In genomic region chr11:54219903-54220740, GRCm38 (mm10) we compare ENCODE assay signal across 28 mouse cellular contexts. TPM values are rescaled to one million over a fixed set of nuclear protein-coding genes. Genes with fewer than 3 reads are reported as not detected.
DNase-seq lines count a peak whose midpoint lies in the region; ATAC-seq and TF ChIP-seq lines count a peak whose summit lies in the region.
"Had no signal": no experiment of that assay in that cellular context is flagged by ENCODE, and none has a peak within 500 bp of the region (broad histone marks: within the 10 kb centered on the region; RNA-seq: fewer than 3 reads in every experiment).

No protein-coding gene starts in this region.

- H3K4me2 ChIP-seq in lung, embryonic 14.5 days, result no peak overlapping the region
- H3K4me2 ChIP-seq in CH12.LX (ENCODE audit: insufficient read depth, low read depth, poor library complexity, severe bottlenecking), result peak overlapping the region; percentile 7; the same call in 1 of the 2 replicates
- H3K4me2 ChIP-seq: embryonic facial prominence, embryonic 12.5 days; forebrain, embryonic 13.5 days; forebrain, embryonic 15.5 days had no signal

- TF ChIP-seq EP300 in CH12.LX (IDR thresholded peaks at IDR 0.05; ENCODE audit: low read length), result peak; percentile 47

- H3K9me3 ChIP-seq in lung, embryonic 14.5 days (ENCODE audit: low read depth, low read length), result no peaks in the 10 kb centered on the region
- no peaks in the 10 kb centered on the region for H3K9me3 ChIP-seq in CH12.LX (replicated peaks; ENCODE audit: low read length)
- H3K9me3 ChIP-seq: embryonic facial prominence, embryonic 10.5 days; embryonic facial prominence, embryonic 12.5 days; forebrain, embryonic 13.5 days; forebrain, embryonic 15.5 days; G1E had no signal

- no peak for TF ChIP-seq POLR2A in lung, adult 2 months (IDR thresholded peaks at IDR 0.05; ENCODE audit: borderline replicate concordance, extremely low read depth, low read depth, low read length)
- TF ChIP-seq POLR2A in CH12.LX (IDR thresholded peaks at IDR 0.05; ENCODE audit: low read depth, low read length), result no peak

- no peak overlapping the region for H3K9ac ChIP-seq in lung, embryonic 14.5 days
- H3K9ac ChIP-seq in CH12.LX (ENCODE audit: insufficient read depth, low read depth), result peak overlapping the region; percentile 2; the same call in 1 of the 2 replicates
- H3K9ac ChIP-seq: embryonic facial prominence, embryonic 12.5 days; forebrain, embryonic 13.5 days; forebrain, embryonic 15.5 days; forebrain, postnatal 0 days had no signal

- H3K4me3 ChIP-seq in lung, embryonic 14.5 days (ENCODE audit: low read depth, low read length), result no peak overlapping the region
- no peak overlapping the region for H3K4me3 ChIP-seq in lung, adult 2 months (replicated peaks; ENCODE audit: extremely low read depth, low read depth, low read length)
- no peak overlapping the region for H3K4me3 ChIP-seq in CH12.LX (replicated peaks in 1 of 3; ENCODE audit: low read depth in 2 of 3, low read length in 2 of 3, poor library complexity in 1 of 3)
- H3K4me3 ChIP-seq: embryonic facial prominence, embryonic 10.5 days; embryonic facial prominence, embryonic 12.5 days; forebrain, embryonic 13.5 days; forebrain, embryonic 15.5 days had no signal

- 23% methylated on average over 6 of the region's 6 CpGs for WGBS in lung, embryonic 14.5 days
- 43% methylated on average over 6 of the region's 6 CpGs for WGBS in lung, adult 2 months

- no peak overlapping the region for H3K27ac ChIP-seq in lung, embryonic 14.5 days (ENCODE audit: low read depth)
- H3K27ac ChIP-seq in CH12.LX (ENCODE audit: insufficient read depth, low read depth), result peak overlapping the region; percentile 54; the same call in 1 of the 2 replicates
- H3K27ac ChIP-seq: embryonic facial prominence, embryonic 10.5 days; embryonic facial prominence, embryonic 12.5 days; forebrain, embryonic 13.5 days; forebrain, embryonic 15.5 days had no signal

- TF ChIP-seq RAD21 in CH12.LX (IDR thresholded peaks at IDR 0.05; ENCODE audit: low read depth, low read length), result no peak

- dilution Hi-C loops in CH12.LX (cut with MboI; ENCODE audit: extremely low pct_ligation_motif_present, extremely low pct_unique_long_range_greater_than_20kb, low sequenced_read_pairs), result no loop called here

- no peaks in the 10 kb centered on the region for H3K36me3 ChIP-seq in lung, embryonic 14.5 days (ENCODE audit: insufficient read depth)
- no peaks in the 10 kb centered on the region for H3K36me3 ChIP-seq in CH12.LX (replicated peaks in 1 of 2; ENCODE audit: control insufficient read depth in 1 of 2, insufficient read depth in 1 of 2, low read length in 1 of 2)
- H3K36me3 ChIP-seq: embryonic facial prominence, embryonic 10.5 days; embryonic facial prominence, embryonic 12.5 days; forebrain, embryonic 15.5 days; G1E had no signal

- DNase-seq in lung, embryonic 14.5 days, result peak; percentile 15
- DNase-seq in lung, adult 2 months, result no peak
- peak; percentile 62 for DNase-seq in CH12.LX (ENCODE audit: extremely low read depth)
- peak; percentile 26 to 46 for DNase-seq in natural killer cell, adult 2 months (ENCODE audit: low spot score in 2 of 2)
- DNase-seq in cerebellum, postnatal 4 days (ENCODE audit: low spot score in 2 of 2), result no peak
- DNase-seq in urinary bladder, postnatal 10 days (ENCODE audit: low spot score), result no peak
- DNase-seq: adrenal gland, adult 8-10 months; adrenal gland, postnatal 14 days; adrenal gland, postnatal 36 days; cerebellum, adult 11-12 months; cerebellum, adult 2 months; cerebellum, adult 9-10 months; cerebellum, postnatal 10 days; cerebellum, postnatal 25 days; forebrain, postnatal 0 days had no signal

- no peaks in the 10 kb centered on the region for H3K4me1 ChIP-seq in lung, embryonic 14.5 days (ENCODE audit: insufficient read depth)
- no peaks in the 10 kb centered on the region for H3K4me1 ChIP-seq in lung, adult 2 months (ENCODE audit: control insufficient read depth, insufficient read depth, low read length)
- peaks cover 87 to 99% of the 10 kb centered on the region in 2 experiments for H3K4me1 ChIP-seq in CH12.LX (ENCODE audit: control insufficient read depth in 1 of 2, insufficient read depth in 2 of 2)
- H3K4me1 ChIP-seq: embryonic facial prominence, embryonic 10.5 days; embryonic facial prominence, embryonic 12.5 days; forebrain, embryonic 13.5 days; forebrain, embryonic 15.5 days had no signal

- ATAC-seq in lung, embryonic 14.5 days (ENCODE audit: insufficient read depth), result peak; percentile 21; the same call in 1 of the 2 replicates
- peak; percentile 31; the same call in 1 of the 2 replicates for ATAC-seq in megakaryocyte, adult 5-6 weeks (ENCODE audit: poor library complexity, severe bottlenecking)
- ATAC-seq: activated CD4-positive, CD25-positive, alpha-beta regulatory T cell, adult 4 months; forebrain, embryonic 13.5 days; forebrain, embryonic 15.5 days; forebrain, postnatal 0 days; Patski had no signal

- H3K79me2 ChIP-seq in CH12.LX (replicated peaks; ENCODE audit: control insufficient read depth, extremely low read depth, insufficient read depth, poor library complexity, severe bottlenecking), result no peaks in the 10 kb centered on the region

- H3K27me3 ChIP-seq in lung, embryonic 14.5 days (ENCODE audit: insufficient read depth, low read length), result no peaks in the 10 kb centered on the region
- H3K27me3 ChIP-seq in CH12.LX (replicated peaks), result no peaks in the 10 kb centered on the region
- H3K27me3 ChIP-seq: embryonic facial prominence, embryonic 12.5 days; forebrain, embryonic 13.5 days; forebrain, embryonic 15.5 days; Patski had no signal

- TF ChIP-seq CTCF in lung, embryonic 14.5 days (IDR thresholded peaks at IDR 0.05; ENCODE audit: low read depth), result no peak
- TF ChIP-seq CTCF in lung, adult 2 months (IDR thresholded peaks at IDR 0.05; ENCODE audit: insufficient read depth, low read length), result no peak
- TF ChIP-seq CTCF in CH12.LX (conservative IDR thresholded peaks at IDR 0.05 in 1 of 2, IDR thresholded peaks at IDR 0.05 in 1 of 2; ENCODE audit: low read depth in 2 of 2, low read length in 2 of 2), result no peak

- in situ Hi-C loops in CH12.LX (cut with MboI; ENCODE audit: low pct_ligation_motif_present, low pct_unique_long_range_greater_than_20kb, low sequenced_read_pairs), result loop anchor here (5.0 kb wide), 1 partner anchor 73 kb away; no protein-coding TSS in a partner anchor

TF ChIP-seq in CH12.LX, 34 proteins besides CTCF, POLR2A, EP300 and RAD21 (continues in another document):
- TF ChIP-seq BHLHE40 (IDR thresholded peaks at IDR 0.05; ENCODE audit: low read depth, low read length) (peak; percentile 89), RCOR1 (conservative IDR thresholded peaks at IDR 0.05; ENCODE audit: low read depth, low read length) (0 out of 2 replicates have a peak, but pooled peaks have one; percentile 47), MAZ (IDR thresholded peaks at IDR 0.05; ENCODE audit: low read depth, low read length) (peak; percentile 60; the same call in 1 of the 2 replicates), SIN3A (IDR thresholded peaks at IDR 0.05; ENCODE audit: low read length) (peak; percentile 31; the same call in 1 of the 2 replicates), E2F4 (IDR thresholded peaks at IDR 0.05; ENCODE audit: insufficient replicate concordance, low read depth, low read length) (no peak), MYC (IDR thresholded peaks at IDR 0.05; ENCODE audit: low read depth, low read length) (peak; percentile 80; the same call in 1 of the 2 replicates), CHD1 (IDR thresholded peaks at IDR 0.05; ENCODE audit: low read depth, low read length) (0 out of 2 replicates have a peak, but pooled peaks have one; percentile 23), MAFK (IDR thresholded peaks at IDR 0.05; ENCODE audit: insufficient replicate concordance, low read length) (peak; percentile 43; the same call in 1 of the 2 replicates), PAX5 (IDR thresholded peaks at IDR 0.05; ENCODE audit: low read length) (no peak), TCF12 (IDR thresholded peaks at IDR 0.05; ENCODE audit: low read depth, low read length) (peak; percentile 63), HCFC1 (IDR thresholded peaks at IDR 0.05; ENCODE audit: low read depth, low read length) (no peak), UBTF (IDR thresholded peaks at IDR 0.05; ENCODE audit: low read depth, low read length) (no peak), NELFE (IDR thresholded peaks at IDR 0.05; ENCODE audit: low read depth, low read length) (0 out of 2 replicates have a peak, but pooled peaks have one; percentile 25), CHD2 (IDR thresholded peaks at IDR 0.05; ENCODE audit: low read length) (peak; percentile 54; the same call in 1 of the 2 replicates), MEF2A (IDR thresholded peaks at IDR 0.05; ENCODE audit: borderline replicate concordance, low read depth, low read length) (peak; percentile 55; the same call in 1 of the 2 replicates), USF1 (IDR thresholded peaks at IDR 0.05; ENCODE audit: low read depth, low read length) (no peak), IRF4 (IDR thresholded peaks at IDR 0.05; ENCODE audit: low read depth, low read length) (peak; percentile 60), ZMIZ1 (IDR thresholded peaks at IDR 0.05; ENCODE audit: low read depth, low read length) (no peak), ZC3H11A (IDR thresholded peaks at IDR 0.05; ENCODE audit: low read depth, low read length) (no peak), ZNF384 (IDR thresholded peaks at IDR 0.05; ENCODE audit: low read depth, low read length) (no peak), TBP (conservative IDR thresholded peaks at IDR 0.05; ENCODE audit: low read depth, low read length) (0 out of 2 replicates have a peak, but pooled peaks have one; percentile 30), SMC3 (IDR thresholded peaks at IDR 0.05; ENCODE audit: low read depth, low read length) (no peak), MAX (IDR thresholded peaks at IDR 0.05; ENCODE audit: low read length) (peak; percentile 69), ELF1 (IDR thresholded peaks at IDR 0.05; ENCODE audit: low read depth, low read length) (0 out of 2 replicates have a peak, but pooled peaks have one; percentile 16)

RNA-seq across cellular contexts. Expression of gene Csf2, which starts 29.3 kb away (rescaled TPM):
- 0.24 and 0.32 TPM in 2 replicates for polyA plus RNA-seq in lung, embryonic 14.5 days (2014; fragmentation: Nextera tagmentation; extraction: Ambion mirVana)
- polyA plus RNA-seq in lung, adult 2 months (2012; rRNA removed), result 2.0 and 2.5 TPM in 2 replicates
- total RNA-seq in CH12.LX (2012; rRNA removed) (1.9 and 2.6 TPM in 2 replicates), CH12.LX (2014; rRNA removed) (1.4 and 2.4 TPM in 2 replicates)
- 0.79 and 0.83 TPM in 2 replicates for polyA plus RNA-seq in CH12.LX (2012; ENCODE audit: insufficient read length, low read depth)
- total RNA-seq in megakaryocyte, adult 5-6 weeks (2015), result not detected in 2 replicates
- total RNA-seq in megakaryocyte, adult 5-6 weeks (2017), result not detected in 2 replicates
- total RNA-seq: adrenal gland, adult 18-20 months; adrenal gland, adult 8-10 months; adrenal gland, postnatal 14 days; adrenal gland, postnatal 36 days; forebrain, postnatal 0 days had no signal
- polyA plus RNA-seq: C2C12; cerebellum, adult 2 months; cortical plate, adult 2 months; embryonic facial prominence, embryonic 10.5 days; embryonic facial prominence, embryonic 12.5 days; embryonic facial prominence, embryonic 14.5 days; forebrain, embryonic 11.5 days; forebrain, embryonic 13.5 days; forebrain, embryonic 15.5 days; forebrain, postnatal 0 days; G1E had no signal

RNA-seq across cellular contexts. Expression of gene Il3, which starts 47.0 kb away (rescaled TPM):
- not detected in 2 replicates for polyA plus RNA-seq in lung, embryonic 14.5 days (2014; fragmentation: Nextera tagmentation; extraction: Ambion mirVana)
- polyA plus RNA-seq in lung, adult 2 months (2012; rRNA removed), result not detected in 2 replicates
- total RNA-seq in CH12.LX (2012; rRNA removed) (2.7 and 4.8 TPM in 2 replicates), CH12.LX (2014; rRNA removed) (1.5 and 1.9 TPM in 2 replicates)
- 1.3 and 3.5 TPM in 2 replicates for polyA plus RNA-seq in CH12.LX (2012; ENCODE audit: insufficient read length, low read depth)
- not detected in 2 replicates for total RNA-seq in megakaryocyte, adult 5-6 weeks (2015)
- not detected in 2 replicates for total RNA-seq in megakaryocyte, adult 5-6 weeks (2017)
- total RNA-seq: adrenal gland, adult 18-20 months; adrenal gland, adult 8-10 months; adrenal gland, postnatal 14 days; adrenal gland, postnatal 36 days; forebrain, postnatal 0 days had no signal
- polyA plus RNA-seq: activated CD4-positive, CD25-positive, alpha-beta regulatory T cell, adult 4 months; C2C12; cerebellum, adult 2 months; cortical plate, adult 2 months; embryonic facial prominence, embryonic 10.5 days; embryonic facial prominence, embryonic 12.5 days; embryonic facial prominence, embryonic 14.5 days; forebrain, embryonic 11.5 days; forebrain, embryonic 13.5 days; forebrain, embryonic 15.5 days; forebrain, postnatal 0 days; G1E; Patski had no signal

Comparison
In these comparisons a context has a peak if more than half of its experiments do, and no peak if none do; other contexts are left out.
1. DNase-seq: peak in lung, embryonic 14.5 days (single experiment), CH12.LX (single experiment) and natural killer cell, adult 2 months (2 of 2); none in lung, adult 2 months (single experiment), cerebellum, postnatal 4 days (0 of 2) and urinary bladder, postnatal 10 days (single experiment).